Mouse (Mus musculus) urinary bladder, postnatal 14 days (tissue): Measurements from ENCODE around the gene Vmn2r11.
"Not testable (repeated sequence)": the region's sequence is repeated elsewhere in the genome, so short reads cannot be mapped to it uniquely, and the experiment has no call there.

Experiments used
- DNase-seq: peaks from one replicate; pipeline ENCODE4 v3.0.0; 2021; ENCODE audit warnings: low spot score

The Vmn2r11 gene

GRCm38 (mm10) chr5:109059469-109059868, at the start of gene Vmn2r11:
Vmn2r11 (minus strand) TSS chr5:109059569.
- not testable (repeated sequence) for DNase-seq

GRCm38 (mm10) chr5:109097850-109098249, 38.5 kb upstream of the Vmn2r11 start, which contains the start of gene Vmn2r12:
Vmn2r12 (minus strand) TSS chr5:109097950.
- DNase-seq: not testable (repeated sequence)

GRCm38 (mm10) chr5:109096482-109096881, 37.1 kb upstream of the Vmn2r11 start:
- DNase-seq: not testable (repeated sequence)

GRCm38 (mm10) chr5:109072016-109072415, 12.6 kb upstream of the Vmn2r11 start:
- not testable (repeated sequence) for DNase-seq

GRCm38 (mm10) chr5:109055286-109055685, 4.1 kb downstream of the Vmn2r11 start:
- DNase-seq: no peak

- no peak for DNase-seq
Observed at GRCm38 (mm10) chr5:109032591-109032990, 26.8 kb downstream of the Vmn2r11 start.

GRCm38 (mm10) chr5:109006427-109006826, 52.9 kb downstream of the Vmn2r11 start, which contains the start of gene Vmn2r10:
Vmn2r10 (minus strand) TSS chr5:109006527.
- not testable (repeated sequence) for DNase-seq
